Mouse (Mus musculus): ENCODE data around the gene Hmox1.

The Hmox1 gene

GRCm38 (mm10) chr8:75090781-75091365 lies 2.5 kb upstream of the Hmox1 start:
- DNase-seq: no peak

DNA sequence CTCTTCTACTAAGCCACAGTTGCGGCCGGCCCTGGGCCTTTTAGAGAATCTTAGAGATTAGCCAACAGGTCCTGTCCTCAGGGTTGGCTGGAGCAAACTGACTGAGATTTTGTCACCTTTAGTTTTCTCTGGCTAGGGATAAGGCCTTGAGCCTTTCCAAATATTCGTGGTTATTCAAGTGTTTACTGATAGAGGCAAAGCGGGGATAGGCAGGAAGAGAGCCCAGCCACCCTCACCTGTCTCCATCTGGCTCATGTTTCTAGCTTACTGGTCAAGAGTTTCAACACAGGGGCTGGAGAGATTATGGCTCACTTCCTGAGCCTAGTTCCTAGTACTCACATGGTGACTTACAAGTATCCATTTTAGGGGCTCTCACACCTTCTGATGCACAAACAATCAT lies 9.5 kb downstream of the Hmox1 start:
- DNase-seq: no peak

GRCm38 (mm10) chr8:75103376-75103878 lies 10.0 kb downstream of the Hmox1 start:
- DNase-seq: no peak

DNA sequence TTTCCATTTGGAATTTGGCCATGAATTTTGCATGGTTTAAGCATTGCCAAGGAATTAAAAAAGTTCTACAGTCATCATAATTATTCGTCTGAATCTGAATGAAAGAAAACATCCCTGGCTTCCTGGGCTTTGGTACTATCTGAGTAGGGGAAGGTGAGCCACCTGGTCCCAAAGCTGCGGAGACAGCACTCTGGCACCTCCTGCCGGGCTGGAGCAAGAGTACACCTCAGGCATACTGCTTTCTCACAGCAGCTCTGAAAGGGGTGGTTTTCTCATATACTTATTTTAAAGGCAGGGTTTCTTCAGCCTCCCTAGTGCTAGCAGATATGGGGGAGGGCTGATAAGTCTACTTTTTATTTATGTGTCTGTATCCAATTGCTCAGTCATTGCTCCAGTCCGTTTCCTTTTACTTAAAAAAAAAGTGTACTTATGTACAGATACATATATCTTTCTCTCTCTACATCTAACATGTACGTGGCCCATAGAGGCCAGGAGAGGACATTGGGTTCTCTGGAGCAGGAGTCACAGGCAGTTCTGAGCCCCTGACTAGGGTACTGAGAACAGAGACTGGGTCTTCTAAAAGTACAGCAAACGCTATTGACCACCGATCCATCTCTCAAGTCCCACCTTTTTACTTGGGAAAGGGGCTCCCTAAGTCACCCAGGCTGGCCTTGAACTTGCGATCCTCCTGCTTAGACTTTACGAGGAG lies 15.3 kb downstream of the Hmox1 start:
- DNase-seq: peak; percentile 66 to 80

- peak; percentile 96 to 97 for DNase-seq
Observed at GRCm38 (mm10) chr8:75109236-75109967, 16.0 kb downstream of the Hmox1 start, which contains the start of gene Mcm5. Gene Mcm5 (plus strand): TSS chr8:75109569.

DNA sequence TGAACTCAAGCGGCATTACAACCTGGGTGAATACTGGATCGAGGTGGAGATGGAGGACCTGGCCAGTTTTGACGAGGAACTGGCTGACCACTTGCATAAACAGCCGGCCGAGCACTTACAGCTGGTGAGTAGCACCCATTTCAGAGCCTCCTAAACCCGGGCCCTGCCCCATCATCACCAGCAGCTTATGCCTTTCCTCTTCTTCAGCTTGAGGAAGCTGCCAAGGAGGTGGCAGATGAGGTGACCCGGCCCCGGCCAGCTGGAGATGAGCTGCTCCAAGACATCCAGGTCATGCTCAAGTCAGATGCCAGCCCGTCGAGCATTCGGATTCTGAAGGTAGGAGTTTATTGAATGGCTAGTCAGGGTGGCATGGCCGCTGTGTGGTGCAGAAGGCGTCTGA lies 16.7 kb downstream of the Hmox1 start:
- no peak for DNase-seq

DNA sequence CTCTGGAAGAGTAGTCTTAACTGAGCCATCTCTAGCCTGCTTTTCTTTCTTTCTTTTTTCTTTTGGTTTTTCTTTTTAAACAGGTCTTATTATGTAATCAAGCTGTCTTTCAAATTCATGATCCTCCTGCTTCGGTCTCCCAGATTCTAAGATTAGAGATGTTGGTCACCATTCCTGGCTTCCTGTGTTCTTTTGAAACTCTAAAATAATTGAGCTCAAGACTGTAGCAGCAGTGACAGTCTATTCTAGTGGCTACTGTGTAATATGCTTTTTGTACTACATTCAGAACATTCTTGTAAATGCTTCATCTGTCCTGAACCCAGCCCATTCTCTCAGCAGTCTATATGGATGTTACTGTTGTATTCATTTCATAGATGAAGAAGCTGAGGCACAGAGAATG lies 25.1 kb downstream of the Hmox1 start:
- DNase-seq: no peak

DNA sequence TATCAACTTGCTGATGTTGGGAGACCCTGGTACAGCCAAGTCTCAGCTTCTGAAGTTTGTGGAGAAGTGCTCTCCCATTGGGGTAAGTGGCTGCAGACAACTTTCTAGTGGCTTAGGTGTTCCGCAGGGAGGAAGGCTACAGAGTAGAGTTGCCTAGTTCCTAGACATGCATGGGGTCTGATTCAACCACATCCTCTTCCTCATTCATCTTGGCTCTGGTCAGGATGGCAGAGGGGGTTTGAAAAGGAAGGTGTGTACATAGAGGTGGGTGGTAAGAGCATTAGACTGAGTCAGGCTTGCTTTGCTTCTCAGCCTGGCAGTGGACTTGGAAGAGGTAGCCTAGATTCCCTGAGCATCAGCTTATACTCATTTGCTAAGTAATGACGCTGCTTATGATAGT lies 25.9 kb downstream of the Hmox1 start:
- DNase-seq: no peak

DNA sequence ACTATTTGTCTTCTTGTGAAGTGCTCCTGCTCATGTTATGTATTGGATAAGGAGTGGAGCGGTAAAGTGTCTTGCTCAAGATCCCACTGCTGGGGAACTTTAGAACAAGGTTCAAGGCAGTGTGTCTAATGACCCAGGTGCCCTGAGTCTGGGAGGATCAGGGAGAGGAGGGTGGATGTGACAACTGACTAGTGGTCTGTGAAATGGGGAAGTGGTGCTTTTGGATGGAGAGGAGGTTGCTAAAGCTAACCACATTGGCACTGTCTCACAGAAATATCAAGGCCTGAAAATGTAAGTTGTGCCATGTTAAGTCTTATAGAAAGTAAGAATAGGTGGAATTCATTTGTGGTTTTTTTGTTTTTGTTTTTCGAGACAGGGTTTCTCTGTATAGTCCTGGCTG lies 26.3 kb downstream of the Hmox1 start:
- DNase-seq: no peak

DNA sequence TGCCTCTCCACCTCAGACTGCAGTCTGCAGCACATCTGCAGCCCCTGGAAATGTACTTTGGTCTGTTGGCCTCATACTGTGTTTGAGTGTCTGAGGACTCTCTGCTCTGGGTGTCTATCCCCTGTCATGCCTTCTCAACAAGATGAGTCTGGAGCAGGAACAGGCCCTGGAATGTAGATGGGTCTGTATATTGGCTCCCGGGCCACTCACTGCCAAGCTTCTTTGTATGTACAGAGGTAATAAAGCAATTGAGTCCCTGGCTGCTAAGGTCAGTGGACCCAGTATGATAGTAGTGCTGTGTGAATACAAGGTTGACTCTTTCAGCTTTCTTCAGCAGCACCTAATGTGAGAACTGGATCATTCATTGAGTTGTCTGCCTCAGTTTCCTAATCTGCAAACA lies 34.0 kb downstream of the Hmox1 start:
- DNase-seq: no peak

DNA sequence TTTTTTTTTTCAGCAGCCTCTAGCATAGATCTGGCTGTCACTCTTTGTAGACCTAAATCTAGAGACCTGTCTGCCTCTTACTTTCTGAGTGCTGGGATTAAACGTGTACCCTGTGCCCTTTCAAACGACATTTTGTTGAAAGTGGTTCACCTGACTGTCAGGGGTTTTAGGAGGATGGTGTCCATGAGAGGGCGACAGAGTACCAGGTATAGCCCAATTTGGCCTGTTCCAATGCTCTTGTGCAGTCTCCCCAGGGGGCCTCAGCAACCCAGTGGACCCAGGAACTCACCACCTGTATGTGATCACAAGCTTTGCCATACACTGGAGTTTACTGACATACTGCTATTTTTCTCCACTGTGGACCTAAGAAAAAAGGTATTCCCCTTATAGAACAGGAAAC lies 39.1 kb downstream of the Hmox1 start:
- DNase-seq: peak in 1 of 2 experiments; percentile 36

DNA sequence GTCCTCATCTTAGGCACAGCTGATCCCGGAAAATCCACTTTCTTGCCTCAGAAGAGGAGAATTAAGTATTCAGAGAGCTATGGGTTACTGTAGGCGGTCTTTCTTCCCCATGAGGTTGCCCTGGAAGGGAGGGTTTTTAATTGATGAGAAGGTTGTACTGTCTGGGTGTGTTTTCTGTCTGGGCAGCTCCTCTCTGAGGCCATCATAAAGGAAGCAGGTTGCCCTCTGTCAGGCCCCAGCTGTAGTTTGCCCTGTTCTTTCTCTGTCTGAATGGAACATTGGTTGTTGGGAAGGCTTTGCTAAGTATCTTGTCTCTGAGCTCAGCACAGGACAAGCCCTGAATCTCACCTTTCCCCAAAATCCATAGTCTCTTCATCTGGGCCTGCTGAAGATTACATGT lies 40.0 kb downstream of the Hmox1 start:
- DNase-seq: no peak

- DNase-seq: no peak
Observed at GRCm38 (mm10) chr8:75134603-75135391, 41.4 kb downstream of the Hmox1 start.

GRCm38 (mm10) chr8:75135756-75136155 lies 42.3 kb downstream of the Hmox1 start:
- DNase-seq: no peak

GRCm38 (mm10) chr8:75136256-75136655 lies 42.8 kb downstream of the Hmox1 start:
- DNase-seq: no peak

GRCm38 (mm10) chr8:75137536-75137935 lies 44.1 kb downstream of the Hmox1 start:
- DNase-seq: no peak

Data from spleen, adult 18-20 months (tissue).